Mouse (Mus musculus): Measurements from ENCODE around the gene Hnrnpu. TPM values are rescaled to one million over a fixed set of nuclear protein-coding genes. Genes with fewer than 3 reads are reported as not detected.

Hnrnpu gene
- 600 and 1,003 TPM in 2 replicates for polyA plus RNA-seq (2012; rRNA removed)

DNA sequence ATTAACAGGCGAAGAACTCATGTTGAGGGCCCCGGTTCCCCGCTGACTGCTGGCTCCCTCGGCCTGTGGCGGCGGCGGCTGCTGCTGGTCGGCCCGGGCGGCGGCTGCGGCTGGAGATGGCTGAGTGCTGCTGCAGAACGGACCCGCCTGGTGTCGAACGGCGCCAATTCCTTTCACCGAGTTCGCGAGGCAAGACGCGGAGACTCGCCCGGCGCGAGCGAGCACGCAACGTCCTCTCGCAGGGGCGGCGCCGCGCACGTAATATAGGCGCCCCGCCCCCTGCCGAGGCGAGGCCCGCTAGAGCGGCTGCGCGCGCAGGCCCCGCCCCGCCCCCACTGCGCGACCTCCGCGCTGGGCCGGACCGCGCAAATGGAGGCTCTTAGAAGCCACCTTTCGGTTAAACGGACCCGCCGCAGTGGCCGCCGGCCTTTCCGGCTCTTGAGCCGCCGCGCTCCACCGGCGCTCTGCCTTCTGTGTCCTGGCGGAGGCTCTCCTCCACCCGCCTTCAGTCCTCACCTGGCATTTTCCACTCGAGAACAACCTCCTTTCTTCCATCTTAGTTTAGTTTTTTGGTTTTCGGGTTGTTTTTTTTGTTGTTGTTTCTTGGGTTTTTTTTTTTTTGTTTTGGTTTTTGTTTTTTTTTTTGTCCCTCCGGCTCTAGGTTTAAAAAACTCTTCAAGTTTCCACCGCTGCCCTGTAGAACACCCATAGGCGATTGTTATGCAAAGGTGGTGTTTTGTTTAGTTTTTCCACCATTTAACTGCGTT lies at the start of gene Hnrnpu:
Hnrnpu (minus strand) TSS at position 247 of the 767 bp plus-strand sequence.

DNA sequence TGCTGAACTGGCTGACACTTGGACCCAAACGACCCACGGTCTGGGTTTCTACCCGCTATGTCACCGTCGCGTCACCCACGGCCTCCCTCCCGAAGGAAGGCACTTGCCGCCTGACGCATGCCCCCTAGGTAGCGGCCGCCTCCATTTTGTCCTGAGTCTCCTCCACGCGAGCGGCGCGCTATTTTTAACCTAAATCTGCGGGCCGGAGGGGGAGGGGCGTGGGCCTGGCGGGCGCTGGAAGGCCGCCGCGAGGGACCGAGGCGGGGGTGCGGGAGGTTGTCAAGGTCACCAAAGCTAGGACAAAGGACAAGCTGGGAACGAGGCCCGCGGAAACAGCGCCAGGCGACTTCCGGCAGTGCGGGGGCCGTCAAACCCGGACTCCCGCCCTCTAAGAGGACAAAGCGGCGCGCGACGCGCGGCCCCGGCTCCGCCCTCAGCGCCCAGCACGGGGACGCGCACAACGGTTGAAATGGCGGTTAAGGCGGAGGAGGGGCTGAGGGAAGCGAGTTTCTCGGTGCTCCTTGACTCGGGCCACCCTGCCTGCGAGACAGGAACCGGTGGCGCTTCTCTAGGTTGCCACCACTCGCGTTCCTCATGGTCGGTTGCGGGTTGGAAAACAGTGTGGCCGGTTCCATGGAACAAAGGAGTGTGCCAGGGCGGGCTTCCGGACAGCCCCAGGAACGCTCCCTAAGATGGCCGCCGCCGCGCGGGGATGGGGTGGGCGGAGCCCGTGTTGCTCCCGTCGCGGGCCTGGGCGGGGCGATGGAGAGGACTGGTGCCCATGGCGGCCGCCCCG lies 19.0 kb downstream of the Hnrnpu start, which contains the start of gene Cox20:
Cox20 (plus strand) TSS at position 742 of the 796 bp plus-strand sequence.

Other genes with a start within 250 kb of the Hnrnpu start
- gene Desi2, start 150.4 kb downstream of the Hnrnpu start, polyA plus RNA-seq (2012; rRNA removed), result 9.8 and 12.3 TPM in 2 replicates
- 56.7 and 90.5 TPM in 2 replicates for gene Cox20, start 18.7 kb downstream of the Hnrnpu start, polyA plus RNA-seq (2012; rRNA removed)
- 3.4 and 7.3 TPM in 2 replicates for gene Efcab2, start 68.3 kb upstream of the Hnrnpu start, polyA plus RNA-seq (2012; rRNA removed)
- 4.7 and 10.5 TPM in 2 replicates for gene Kif26b, start 191.3 kb upstream of the Hnrnpu start, polyA plus RNA-seq (2012; rRNA removed)

Data from central nervous system, embryonic 11.5 days (tissue).